Mouse (Mus musculus) lung, postnatal 0 days (tissue): ENCODE measurements at regions not wholly inside any gene's neighbourhood (a gene's known extent, or its start where the extent isn't known, plus 50 kb on each side); places are given as distances from the start of the nearest gene placed in this dataset.
"Not testable (repeated sequence)": the region's sequence is repeated elsewhere in the genome, so short reads cannot be mapped to it uniquely, and the experiment has no call there.

Source experiments
- CTCF ChIP-seq: IDR thresholded peaks from 2 replicates; pipeline ENCODE4 v1.5.1; 2016; ENCODE audit warnings: antibody characterized with exemption, mild to moderate bottlenecking
- EP300 ChIP-seq: IDR thresholded peaks from 2 replicates; pipeline ENCODE4 v1.6.1; 2016; ENCODE audit warnings: antibody characterized with exemption, mild to moderate bottlenecking, control low read depth

- TF ChIP-seq EP300, CTCF: not testable (repeated sequence)
Measured at GRCm38 (mm10) chr13:52355921-52356320, 175.2 kb downstream of the Diras2 start.
